Mouse (Mus musculus) heart, postnatal 0 days (tissue): ENCODE results near the gene Bcat1. TPM values are rescaled to one million over a fixed set of nuclear protein-coding genes. Genes with fewer than 3 reads are reported as not detected.
"Not testable (repeated sequence)": the region's sequence is repeated elsewhere in the genome, so short reads cannot be mapped to it uniquely, and the experiment has no call there.

Experiments used
- ATAC-seq: fragments of 200-750 bp; cut with Nextera tagmentation; 2 replicates; pipeline ENCODE4 v1.8.0; 2017; ENCODE audit warnings: low read depth, moderate number of reproducible peaks, moderate library complexity; ENCODE audit not compliant: insufficient read depth
- DNase-seq: peaks from one replicate; pipeline ENCODE4 v3.0.0-alpha.2; 2016; ENCODE audit warnings: low spot score
- H3K27ac ChIP-seq: fragments of 300-500 bp; sonication (generic); 2 replicates; pipeline ENCODE4 v1.5.1; 2014; ENCODE audit warnings: low read depth, mild to moderate bottlenecking
- H3K27me3 ChIP-seq: fragments of 300-500 bp; sonication (generic); 2 replicates; pipeline ENCODE4 v1.6.1; 2014; ENCODE audit warnings: low read length, mixed read lengths; ENCODE audit not compliant: control insufficient read depth, insufficient read depth
- H3K36me3 ChIP-seq: fragments of 300-500 bp; sonication (generic); replicated peaks from 2 replicates; pipeline ENCODE4 v1.6.1; 2014; ENCODE audit warnings: low read length, mixed read lengths; ENCODE audit not compliant: control insufficient read depth, insufficient read depth
- H3K4me1 ChIP-seq: fragments of 300-500 bp; sonication (generic); 2 replicates; pipeline ENCODE4 v1.6.1; 2014; ENCODE audit warnings: antibody characterized with exemption; ENCODE audit not compliant: control insufficient read depth, insufficient read depth
- H3K4me2 ChIP-seq: fragments of 300-500 bp; sonication (generic); 2 replicates; pipeline ENCODE4 v1.6.1; 2014; ENCODE audit warnings: low read depth, mild to moderate bottlenecking, low read length, moderate library complexity
- H3K4me3 ChIP-seq: fragments of 300-500 bp; sonication (generic); 2 replicates; pipeline ENCODE4 v1.5.1; 2014; ENCODE audit warnings: low read depth, low read length
- H3K9ac ChIP-seq: fragments of 300-500 bp; sonication (generic); replicated peaks from 2 replicates; pipeline ENCODE4 v1.6.1; 2014; ENCODE audit warnings: low read depth, low read length, mixed read lengths
- H3K9me3 ChIP-seq: fragments of 300-500 bp; sonication (generic); replicated peaks from 2 replicates; pipeline ENCODE4 v1.6.1; 2016; ENCODE audit warnings: low read length; ENCODE audit not compliant: control insufficient read depth
- CTCF ChIP-seq: IDR thresholded peaks from 2 replicates; pipeline ENCODE4 v1.5.1; 2016; ENCODE audit warnings: antibody characterized with exemption, control low read depth, low read depth
- EP300 ChIP-seq: IDR thresholded peaks from 2 replicates; pipeline ENCODE4 v1.6.1; 2016; ENCODE audit warnings: antibody characterized with exemption, low read depth
- WGBS: fragments of 180-500 bp; shearing (Covaris S2); extraction: QIAGEN DNeasy Blood & Tissue Kit; methylation state at CpG from one replicate; pipeline ENCODE4 v1.1.7; 2014; 5-methylcytosine and 5-hydroxymethylcytosine counted together
- polyA plus RNA-seq: library from polyadenylated mRNA; unstranded; fragments of >200 nt; fragmentation: Nextera tagmentation; extraction: Ambion mirVana; gene quantifications from 2 replicates; pipeline ENCODE4 v1.2.1, GENCODE M21; 2015
- total RNA-seq: library from RNA; depleted of rRNA; stranded (reverse); fragments of >200 nt; gene quantifications from 2 replicates; pipeline ENCODE4 v1.2.3, GENCODE M21; 2014; ENCODE audit warnings: low replicate concordance

Bcat1 gene
- total and polyA plus RNA-seq, 2 experiments from 2014 or later = 0.94 to 2.6 TPM

DNA sequence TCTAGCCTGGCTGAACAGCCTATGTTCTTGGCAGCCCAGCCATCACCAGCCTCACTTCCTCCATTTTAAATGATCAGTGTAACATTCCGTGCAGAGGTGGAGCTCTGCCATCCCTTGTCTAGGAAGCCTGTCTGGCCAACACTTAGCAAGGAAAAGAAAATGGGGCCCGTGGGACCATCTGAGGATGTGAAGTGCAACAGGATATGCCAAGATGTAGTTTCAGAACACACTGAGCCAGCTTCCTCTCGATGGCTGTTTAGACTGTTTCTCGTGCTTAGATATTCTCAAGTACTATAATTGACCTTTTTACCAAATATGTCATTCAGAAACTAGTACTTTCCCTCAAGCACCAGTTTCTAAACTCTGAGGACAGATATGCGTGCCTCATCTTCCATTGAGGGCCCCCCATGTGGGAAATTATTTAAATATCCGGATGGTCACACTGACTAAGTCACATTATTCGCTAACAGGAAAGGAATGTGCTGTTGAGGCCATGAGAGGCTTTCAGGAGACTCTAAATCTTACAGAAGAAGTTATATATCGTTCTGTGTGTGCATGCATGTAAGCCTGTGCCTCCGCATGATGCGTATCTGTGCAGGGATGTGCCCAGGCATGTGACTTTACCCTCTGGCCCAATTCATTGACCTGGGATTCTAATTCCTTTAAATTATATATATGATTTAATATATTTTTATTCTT lies 28.4 kb upstream of the Bcat1 start:
- Histone ChIP-seq H3K27me3 (no peaks in the 10 kb centered on the region), H3K27ac (0 out of 2 replicates have a peak overlapping the region, but pooled peaks have one; percentile 21), H3K4me1 (peaks cover 15% of the 10 kb centered on the region), H3K9me3 (no peaks in the 10 kb centered on the region), H3K36me3 (no peaks in the 10 kb centered on the region), H3K9ac (no peak overlapping the region), H3K4me2 (no peak overlapping the region), H3K4me3 (no peak overlapping the region)
- TF ChIP-seq CTCF (no peak), EP300 (no peak)
- WGBS = 65% methylated on average over 10 of the region's 10 CpGs
- ATAC-seq (no peak), DNase-seq (no peak)

DNA sequence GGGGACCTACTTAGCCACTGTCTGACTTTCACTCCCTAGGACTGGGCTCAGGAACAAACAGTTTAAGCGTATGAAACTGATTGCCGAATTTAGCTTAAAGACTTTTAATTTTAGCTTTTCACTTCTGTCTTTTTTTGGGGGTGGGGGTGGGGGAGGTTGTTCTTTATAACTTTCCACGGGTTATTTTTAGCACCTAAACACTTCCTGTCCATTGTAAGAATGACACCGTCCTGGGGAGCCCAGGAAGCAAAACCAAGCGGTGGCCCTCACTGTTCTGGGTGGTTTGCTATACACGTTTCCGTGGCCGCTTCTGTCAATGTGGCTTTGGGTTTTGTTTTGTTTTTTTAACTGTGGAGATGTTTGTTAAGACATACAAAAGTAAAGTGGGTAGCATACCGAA lies 24.9 kb upstream of the Bcat1 start:
- Histone ChIP-seq H3K4me3 (no peak overlapping the region), H3K27me3 (no peaks in the 10 kb centered on the region), H3K27ac (peak overlapping the region; percentile 50), H3K9ac (no peak overlapping the region), H3K9me3 (no peaks in the 10 kb centered on the region), H3K4me1 (peaks cover 15% of the 10 kb centered on the region), H3K36me3 (no peaks in the 10 kb centered on the region), H3K4me2 (no peak overlapping the region; the same call in 1 of the 2 replicates)
- no peak for DNase-seq
- 25% methylated on average over 9 of the region's 9 CpGs for WGBS
- ATAC-seq = peak; percentile 49; the same call in 1 of the 2 replicates
- TF ChIP-seq EP300 (no peak), CTCF (no peak)

DNA sequence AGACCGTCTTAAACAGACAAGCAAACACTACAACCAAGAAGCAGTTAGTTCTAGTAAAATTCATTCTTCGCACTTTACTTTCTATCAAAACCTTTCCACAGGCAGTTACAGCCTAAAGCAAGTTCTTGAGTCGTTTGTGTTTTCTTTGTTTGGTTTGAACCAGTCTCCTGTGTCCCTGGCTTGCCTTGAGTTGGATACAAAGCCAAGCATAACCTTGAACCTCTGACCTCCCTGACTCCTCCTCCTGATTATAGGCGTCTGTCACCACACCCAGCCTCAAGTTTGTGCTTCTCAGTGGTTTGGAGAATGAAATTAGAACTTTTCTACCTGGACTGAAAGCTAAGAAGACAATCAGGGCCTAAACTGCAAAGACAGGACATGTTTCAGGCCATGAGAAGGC lies 18.4 kb upstream of the Bcat1 start:
- no peaks in the 10 kb centered on the region for H3K27me3 ChIP-seq
- TF ChIP-seq EP300 (no peak), CTCF (no peak)
- no peak for ATAC-seq
- DNase-seq = no peak
- no peak overlapping the region for H3K4me3 ChIP-seq
- 72% methylated on average over 4 of the region's 4 CpGs for WGBS
- H3K9ac ChIP-seq = no peak overlapping the region
- no peak overlapping the region for H3K4me2 ChIP-seq
- H3K9me3 ChIP-seq = no peaks in the 10 kb centered on the region
- H3K36me3 ChIP-seq = no peaks in the 10 kb centered on the region
- no peak overlapping the region for H3K27ac ChIP-seq
- no peaks in the 10 kb centered on the region for H3K4me1 ChIP-seq

DNA sequence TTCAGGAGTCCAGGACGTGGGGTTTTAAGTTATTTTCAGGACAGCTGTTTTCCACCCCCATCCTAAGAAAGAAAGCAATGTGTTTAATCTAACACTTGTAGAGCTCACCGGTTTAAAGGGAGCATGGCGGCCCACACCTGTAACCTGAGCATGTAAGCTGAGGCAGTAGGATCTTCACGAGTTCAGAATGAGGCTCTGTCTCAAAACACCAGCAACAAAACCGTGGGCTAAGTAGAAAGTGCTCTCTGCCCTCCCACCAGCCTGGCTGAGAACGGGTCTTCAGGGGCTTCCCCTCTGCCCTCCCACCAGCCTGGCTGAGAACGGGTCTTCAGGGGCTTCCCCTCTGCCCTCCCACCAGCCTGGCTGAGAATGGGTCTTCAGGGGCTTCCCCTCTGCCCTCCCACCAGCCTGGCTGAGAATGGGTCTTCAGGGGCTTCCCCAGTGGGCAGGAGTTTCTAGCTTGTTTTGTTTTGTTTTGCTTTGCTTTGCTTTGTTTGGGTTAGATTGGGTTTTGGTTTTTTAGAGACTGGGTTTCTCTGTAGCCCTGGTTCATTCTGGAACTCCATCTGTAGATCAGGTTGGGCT lies 17.1 kb upstream of the Bcat1 start:
- H3K4me1 ChIP-seq, H3K4me3 ChIP-seq, H3K9me3 ChIP-seq, H3K36me3 ChIP-seq, H3K27me3 ChIP-seq, H3K9ac ChIP-seq, H3K4me2 ChIP-seq, ATAC-seq, DNase-seq, H3K27ac ChIP-seq: not testable (repeated sequence)
- WGBS = 50% methylated on average over 7 of the region's 7 CpGs

DNA sequence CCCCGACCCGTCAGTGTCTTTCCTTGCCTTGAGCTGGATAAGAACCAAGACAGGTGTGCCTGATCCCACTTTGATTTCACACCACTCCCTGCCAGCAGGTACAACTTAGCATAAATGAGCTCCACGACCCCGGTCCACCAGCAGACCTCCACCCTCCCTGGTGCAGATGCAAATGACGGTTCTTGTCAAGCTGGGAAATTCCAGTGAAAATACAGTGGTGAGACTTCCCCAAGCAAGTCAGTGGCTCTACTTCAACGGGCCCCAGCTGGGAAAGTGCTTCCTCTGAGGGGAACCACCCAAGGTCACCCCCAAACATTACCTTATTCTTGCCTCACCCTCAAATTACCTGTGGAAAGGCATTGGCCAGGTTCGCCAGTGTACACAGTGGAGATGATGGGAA lies 16.0 kb upstream of the Bcat1 start:
- H3K9ac ChIP-seq = no peak overlapping the region
- no peaks in the 10 kb centered on the region for H3K4me1 ChIP-seq
- DNase-seq (no peak), ATAC-seq (no peak)
- no peak overlapping the region for H3K27ac ChIP-seq
- no peak overlapping the region for H3K4me3 ChIP-seq
- H3K27me3 ChIP-seq = no peaks in the 10 kb centered on the region
- H3K9me3 ChIP-seq = no peaks in the 10 kb centered on the region
- 69% methylated on average over 7 of the region's 7 CpGs for WGBS
- H3K4me2 ChIP-seq = no peak overlapping the region
- TF ChIP-seq CTCF (no peak), EP300 (no peak)
- no peaks in the 10 kb centered on the region for H3K36me3 ChIP-seq

DNA sequence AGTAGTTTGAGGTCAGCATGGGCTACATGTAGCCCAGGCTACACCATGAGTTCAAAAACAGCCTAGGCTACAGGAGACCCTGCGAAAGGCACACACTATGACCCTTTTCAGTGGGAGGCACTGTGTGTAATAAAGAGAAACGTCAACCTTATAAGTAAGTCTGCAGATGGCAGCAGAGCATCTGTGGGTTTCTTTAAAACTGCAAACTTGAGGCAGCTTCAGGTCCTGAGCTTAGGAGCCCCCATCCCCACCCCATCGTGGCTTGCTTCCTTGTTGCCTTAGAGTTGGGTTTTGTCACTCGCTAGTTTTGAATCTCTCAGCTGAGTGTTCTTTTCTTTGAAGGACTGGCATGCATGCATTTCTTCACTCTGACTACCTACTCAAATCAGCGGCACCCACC lies 14.9 kb upstream of the Bcat1 start:
- TF ChIP-seq CTCF (0 out of 2 replicates have a peak, but pooled peaks have one; percentile 2), EP300 (no peak)
- H3K4me2 ChIP-seq = no peak overlapping the region
- H3K4me1 ChIP-seq = no peaks in the 10 kb centered on the region
- H3K4me3 ChIP-seq = no peak overlapping the region
- ATAC-seq (no peak), DNase-seq (no peak)
- H3K9ac ChIP-seq = no peak overlapping the region
- no peaks in the 10 kb centered on the region for H3K9me3 ChIP-seq
- WGBS = 60% methylated on average over 5 of the region's 5 CpGs
- H3K36me3 ChIP-seq = no peaks in the 10 kb centered on the region
- H3K27ac ChIP-seq = no peak overlapping the region
- H3K27me3 ChIP-seq = no peaks in the 10 kb centered on the region
